Mouse (Mus musculus): ENCODE data around the gene Armcx5. TPM values are rescaled to one million over a fixed set of nuclear protein-coding genes. Genes with fewer than 3 reads are reported as not detected.
"Not testable (repeated sequence)": the region's sequence is repeated elsewhere in the genome, so short reads cannot be mapped to it uniquely, and the experiment has no call there.

The Armcx5 gene
- polyA plus RNA-seq, 1 experiment = 9.9 TPM

DNA sequence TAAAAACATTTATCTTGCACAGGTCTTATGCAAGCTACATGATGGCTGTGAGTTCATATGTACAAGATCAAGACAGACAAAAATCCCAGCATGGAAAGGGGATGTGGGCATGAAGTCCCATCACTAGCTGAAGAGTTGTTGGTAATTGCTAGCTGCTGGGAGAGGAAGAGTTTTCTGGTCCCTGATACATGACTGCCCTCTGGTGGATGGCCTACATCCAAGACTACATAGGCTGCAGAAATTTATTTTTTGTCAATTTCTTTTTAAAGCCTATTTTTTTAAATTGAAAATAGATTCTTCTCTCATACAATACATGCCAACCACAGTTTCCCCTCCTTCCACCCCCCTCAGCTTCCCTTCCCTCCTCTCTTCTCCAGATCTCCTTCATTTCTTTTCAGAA lies 19.2 kb downstream of the Armcx5 start:
- TF ChIP-seq CTCF (IDR thresholded peaks at IDR 0.05; ENCODE audit: borderline replicate concordance, insufficient read depth, low read length) (no peak), POLR2A (IDR thresholded peaks at IDR 0.05; ENCODE audit: low read depth, low read length) (no peak)
- Histone ChIP-seq H3K27ac (ENCODE audit: insufficient read depth, low read length) (no peak overlapping the region), H3K4me3 (ENCODE audit: insufficient read depth, low read length) (no peak overlapping the region), H3K4me1 (ENCODE audit: control insufficient read depth, insufficient read depth, low read length) (no peaks in the 10 kb centered on the region)

DNA sequence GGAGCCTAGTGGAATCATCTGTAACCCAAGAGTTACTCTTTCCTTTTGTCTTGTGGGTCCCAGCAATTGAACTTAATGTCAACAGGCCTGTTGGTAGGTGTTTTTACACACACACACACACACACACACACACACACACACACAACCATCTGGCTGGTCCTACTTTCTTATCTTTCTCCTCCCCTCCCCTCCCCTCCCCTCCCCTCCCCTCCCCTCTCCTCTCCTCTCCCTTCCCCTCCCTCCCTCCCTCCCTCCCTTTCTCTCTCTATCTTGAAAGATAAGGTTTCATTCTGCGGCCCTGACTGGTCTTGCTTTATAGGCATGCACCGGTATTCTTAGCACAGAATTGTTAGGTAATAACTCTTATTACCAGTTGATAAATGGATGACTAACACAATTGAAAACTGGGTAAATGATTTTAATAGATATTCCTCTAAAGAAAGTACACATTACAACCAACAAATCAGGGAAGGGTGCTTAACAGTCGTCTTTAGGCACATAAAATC lies 25.6 kb downstream of the Armcx5 start:
- Histone ChIP-seq H3K4me3 (ENCODE audit: insufficient read depth, low read length) (no peak overlapping the region), H3K27ac (ENCODE audit: insufficient read depth, low read length) (no peak overlapping the region), H3K4me1 (ENCODE audit: control insufficient read depth, insufficient read depth, low read length) (no peaks in the 10 kb centered on the region)
- TF ChIP-seq CTCF (IDR thresholded peaks at IDR 0.05; ENCODE audit: borderline replicate concordance, insufficient read depth, low read length) (no peak), POLR2A (IDR thresholded peaks at IDR 0.05; ENCODE audit: low read depth, low read length) (no peak)

DNA sequence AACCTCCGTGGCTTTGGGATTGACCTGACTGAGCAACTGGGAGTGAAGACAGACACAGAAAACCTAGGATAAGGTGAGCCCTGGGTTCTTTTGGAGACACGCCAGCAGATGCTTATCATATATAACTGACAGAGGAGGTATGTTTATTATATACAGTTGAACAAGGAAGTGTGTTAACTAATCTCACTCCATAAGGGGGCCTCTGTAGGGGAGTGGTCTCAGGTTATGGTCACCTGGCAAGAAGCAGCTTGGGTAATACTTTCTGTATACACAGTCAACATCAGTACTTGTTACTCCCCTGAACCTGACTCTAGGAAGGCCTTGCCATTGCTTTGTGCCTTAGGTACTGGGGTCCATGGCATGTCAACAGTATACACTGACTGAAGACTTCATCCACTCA lies 26.0 kb downstream of the Armcx5 start:
- Histone ChIP-seq H3K4me3 (ENCODE audit: insufficient read depth, low read length) (no peak overlapping the region), H3K27ac (ENCODE audit: insufficient read depth, low read length) (no peak overlapping the region), H3K4me1 (ENCODE audit: control insufficient read depth, insufficient read depth, low read length) (no peaks in the 10 kb centered on the region)
- no peak for TF ChIP-seq POLR2A (IDR thresholded peaks at IDR 0.05; ENCODE audit: low read depth, low read length)
- no peak for TF ChIP-seq CTCF (IDR thresholded peaks at IDR 0.05; ENCODE audit: borderline replicate concordance, insufficient read depth, low read length)

DNA sequence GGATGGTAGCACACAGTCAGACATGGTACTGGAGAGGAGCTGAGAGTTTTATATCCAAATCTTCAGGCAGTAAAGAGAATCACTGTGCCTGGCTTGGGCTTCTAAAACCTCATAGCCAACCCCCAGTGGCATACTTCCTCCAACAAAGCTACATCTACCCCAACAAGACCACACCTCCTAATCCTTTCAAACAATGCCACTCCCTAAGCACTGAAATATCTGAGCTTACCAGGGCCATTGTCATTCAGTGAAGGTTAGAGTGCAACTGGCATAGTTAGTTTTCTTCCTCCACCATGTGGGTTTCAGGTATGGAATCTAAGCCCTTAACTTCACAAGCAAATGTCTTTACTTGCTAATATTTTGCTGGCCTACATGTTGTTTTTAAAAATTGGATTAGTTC lies 49.0 kb downstream of the Armcx5 start:
- Histone ChIP-seq H3K4me3 (ENCODE audit: insufficient read depth, low read length) (no peak overlapping the region), H3K27ac (ENCODE audit: insufficient read depth, low read length) (no peak overlapping the region), H3K4me1 (ENCODE audit: control insufficient read depth, insufficient read depth, low read length) (no peaks in the 10 kb centered on the region)
- no peak for TF ChIP-seq CTCF (IDR thresholded peaks at IDR 0.05; ENCODE audit: borderline replicate concordance, insufficient read depth, low read length)
- no peak for TF ChIP-seq POLR2A (IDR thresholded peaks at IDR 0.05; ENCODE audit: low read depth, low read length)

DNA sequence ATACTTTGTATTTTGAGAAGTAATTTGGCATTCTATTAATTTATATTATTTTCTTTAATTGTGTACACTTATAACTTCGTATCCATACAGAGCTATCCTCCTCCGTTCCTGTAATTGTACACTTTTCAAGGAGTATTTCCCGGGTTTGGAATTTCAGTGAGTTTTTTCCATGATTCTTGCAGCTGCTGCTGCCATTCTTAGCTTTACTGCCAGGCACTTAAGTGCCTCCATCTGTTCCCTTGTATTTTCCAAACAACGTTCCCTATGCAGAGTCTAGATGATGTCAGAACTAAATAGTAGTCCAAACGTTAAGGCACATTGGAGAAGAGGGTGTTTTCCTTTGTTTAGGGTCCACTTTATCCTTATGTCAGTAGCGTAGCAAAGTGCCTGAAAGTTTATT lies 49.8 kb downstream of the Armcx5 start:
- H3K27ac ChIP-seq (ENCODE audit: insufficient read depth, low read length) = no peak overlapping the region
- no peak for TF ChIP-seq CTCF (IDR thresholded peaks at IDR 0.05; ENCODE audit: borderline replicate concordance, insufficient read depth, low read length)
- no peak for TF ChIP-seq POLR2A (IDR thresholded peaks at IDR 0.05; ENCODE audit: low read depth, low read length)
- no peaks in the 10 kb centered on the region for H3K4me1 ChIP-seq (ENCODE audit: control insufficient read depth, insufficient read depth, low read length)
- H3K4me3 ChIP-seq (ENCODE audit: insufficient read depth, low read length) = no peak overlapping the region

DNA sequence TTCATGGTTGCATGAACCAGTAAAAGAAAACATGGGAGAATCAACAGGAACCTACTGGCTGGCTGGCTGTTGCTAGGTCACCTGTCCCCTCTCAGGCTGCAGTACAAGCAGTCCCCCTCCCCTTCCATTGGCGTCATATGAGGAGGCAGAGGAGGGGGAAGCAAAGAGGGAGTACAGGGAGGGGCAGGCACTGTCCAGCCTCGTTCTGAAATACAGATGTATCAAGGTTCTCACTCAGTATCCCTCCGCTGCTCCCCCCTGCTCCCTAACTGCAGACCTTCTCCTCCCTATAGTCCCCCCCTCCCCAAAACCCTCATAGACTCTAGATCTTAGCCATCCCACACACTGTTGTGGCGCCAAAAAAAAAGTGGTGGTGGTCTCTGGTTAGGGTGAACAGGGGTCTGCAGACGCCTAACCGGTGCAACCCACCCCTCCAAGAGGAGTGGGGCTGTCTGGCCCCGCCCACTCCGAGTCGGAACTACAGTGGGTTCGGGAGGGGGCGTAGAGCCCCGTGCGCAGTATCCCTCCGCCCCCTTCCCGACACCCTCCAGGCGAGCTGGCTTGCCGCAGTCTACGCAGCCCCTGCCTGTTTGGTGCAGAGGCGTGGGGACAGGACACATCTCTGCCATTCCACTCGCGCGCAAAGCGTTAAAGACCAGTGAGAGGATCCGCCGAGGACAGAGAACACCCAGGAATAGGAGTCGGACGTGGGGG lies 53.2 kb downstream of the Armcx5 start:
- not testable (repeated sequence) for H3K27ac ChIP-seq (ENCODE audit: insufficient read depth, low read length); H3K4me1 ChIP-seq (ENCODE audit: control insufficient read depth, insufficient read depth, low read length)
- TF ChIP-seq POLR2A (IDR thresholded peaks at IDR 0.05; ENCODE audit: low read depth, low read length) = peak; percentile 51
- H3K4me3 ChIP-seq (ENCODE audit: insufficient read depth, low read length) = peak overlapping the region; percentile 25

DNA sequence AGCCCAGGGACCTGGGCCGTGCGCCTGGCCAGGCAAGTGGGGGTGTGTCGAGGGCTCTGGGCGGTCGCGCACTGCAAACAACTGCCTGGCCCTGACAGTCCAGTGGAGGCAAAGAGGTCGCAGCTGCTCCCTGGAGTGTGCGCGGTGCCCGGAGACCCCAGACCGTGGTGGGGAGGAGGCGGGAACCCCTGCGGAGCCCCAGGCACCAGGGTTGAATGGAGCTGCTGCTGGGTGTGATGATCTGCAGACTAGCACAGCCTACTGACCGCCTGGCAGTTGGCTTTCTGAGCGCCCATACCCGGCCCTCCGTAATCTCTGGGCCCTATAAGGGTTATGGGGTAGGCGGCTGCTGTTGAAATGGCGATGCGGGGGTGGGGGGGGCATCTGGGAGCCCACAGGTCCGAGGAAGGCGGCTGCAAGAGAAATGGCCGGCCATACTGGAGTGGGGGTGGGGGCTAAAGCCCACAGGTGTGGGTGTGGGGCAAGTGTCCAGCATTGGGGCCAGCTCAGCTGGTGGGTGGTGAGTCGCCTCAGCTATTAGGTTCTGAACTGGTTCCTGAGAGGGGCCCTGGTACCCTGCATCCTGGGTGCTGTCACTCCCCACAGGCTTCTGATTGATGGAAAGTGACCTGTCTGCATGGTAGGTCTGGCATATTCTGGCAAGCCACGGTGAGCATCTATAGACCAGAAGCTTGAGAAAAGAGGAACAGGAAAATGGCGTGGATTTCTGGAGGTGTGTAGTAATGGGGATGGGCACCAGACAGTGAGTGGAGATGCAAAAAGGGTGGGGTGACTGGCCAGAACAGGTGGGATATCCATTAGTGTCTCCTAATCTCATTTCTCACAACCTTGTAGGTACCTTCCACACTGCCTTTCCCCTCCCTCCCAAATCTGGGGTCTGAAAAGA lies 54.0 kb downstream of the Armcx5 start:
- H3K4me1 ChIP-seq (ENCODE audit: control insufficient read depth, insufficient read depth, low read length); H3K27ac ChIP-seq (ENCODE audit: insufficient read depth, low read length): not testable (repeated sequence)
- peak overlapping the region; percentile 25 for H3K4me3 ChIP-seq (ENCODE audit: insufficient read depth, low read length)

Other genes with a start within 250 kb of the Armcx5 start
- gene AV320801, start 248.1 kb upstream of the Armcx5 start, polyA plus RNA-seq (2011; ENCODE audit: insufficient read length, low read depth, missing spikeins) = not detected in 2 replicates
- not detected in 2 replicates for gene Nxf7, start 144.0 kb upstream of the Armcx5 start, polyA plus RNA-seq (2011; ENCODE audit: insufficient read length, low read depth, missing spikeins)
- not detected in 2 replicates for gene Prame, start 115.0 kb upstream of the Armcx5 start, polyA plus RNA-seq (2011; ENCODE audit: insufficient read length, low read depth, missing spikeins)
- not detected in 2 replicates for gene Tcp11x2, start 48.9 kb upstream of the Armcx5 start, polyA plus RNA-seq (2011; ENCODE audit: insufficient read length, low read depth, missing spikeins)
- not detected in 2 replicates for gene Tmsb15a, start 17.5 kb upstream of the Armcx5 start, polyA plus RNA-seq (2011; ENCODE audit: insufficient read length, low read depth, missing spikeins)
- 40.1 and 47.5 TPM in 2 replicates for gene Gprasp1, start within 50 bp of the Armcx5 start, polyA plus RNA-seq (2011; ENCODE audit: insufficient read length, low read depth, missing spikeins)
- 27.6 and 32.9 TPM in 2 replicates for gene Bhlhb9, start 54.9 kb downstream of the Armcx5 start, polyA plus RNA-seq (2011; ENCODE audit: insufficient read length, low read depth, missing spikeins)
- gene Gprasp2, start 96.3 kb downstream of the Armcx5 start, polyA plus RNA-seq (2011; ENCODE audit: insufficient read length, low read depth, missing spikeins) = 2.4 and 6.3 TPM in 2 replicates